Mouse (Mus musculus) telencephalon, adult 2 months (tissue): ENCODE data around the gene Fat4.

Experiments
- DNase-seq: peaks from one replicate; pipeline ENCODE4 v3.0.0-alpha.2; 2011; ENCODE audit warnings: low read depth, low spot score

Gene Fat4

GRCm38 (mm10) chr3:38907676-38908425, 21.1 kb downstream of the Fat4 start:
- DNase-seq, result no peak

GRCm38 (mm10) chr3:38908426-38909111, 21.8 kb downstream of the Fat4 start:
- DNase-seq, result no peak

GRCm38 (mm10) chr3:38912768-38913487, 26.2 kb downstream of the Fat4 start:
- DNase-seq, result no peak

- DNase-seq, result no peak
Observed at GRCm38 (mm10) chr3:38913488-38914105, 26.9 kb downstream of the Fat4 start.

- no peak for DNase-seq
Observed at GRCm38 (mm10) chr3:38918926-38919325, 32.2 kb downstream of the Fat4 start.

GRCm38 (mm10) chr3:38921031-38921430, 34.3 kb downstream of the Fat4 start:
- no peak for DNase-seq

- no peak for DNase-seq
Observed at GRCm38 (mm10) chr3:38923251-38923686, 36.5 kb downstream of the Fat4 start.

- no peak for DNase-seq
Observed at GRCm38 (mm10) chr3:38928076-38928686, 41.4 kb downstream of the Fat4 start.

- DNase-seq, result no peak
Observed at GRCm38 (mm10) chr3:38928751-38929150, 42.0 kb downstream of the Fat4 start.

GRCm38 (mm10) chr3:38934780-38935179, 48.0 kb downstream of the Fat4 start:
- peak; percentile 35 for DNase-seq

GRCm38 (mm10) chr3:38936485-38936884, 49.7 kb downstream of the Fat4 start:
- DNase-seq, result no peak

GRCm38 (mm10) chr3:38937159-38937558, 50.4 kb downstream of the Fat4 start:
- DNase-seq, result no peak

- DNase-seq, result no peak
Observed at GRCm38 (mm10) chr3:38938136-38938535, 51.4 kb downstream of the Fat4 start.

GRCm38 (mm10) chr3:38939573-38939972, 52.8 kb downstream of the Fat4 start:
- no peak for DNase-seq

- no peak for DNase-seq
Observed at GRCm38 (mm10) chr3:38940327-38940726, 53.6 kb downstream of the Fat4 start.

GRCm38 (mm10) chr3:38945157-38945556, 58.4 kb downstream of the Fat4 start:
- no peak for DNase-seq

GRCm38 (mm10) chr3:38947706-38948105, 61.0 kb downstream of the Fat4 start:
- no peak for DNase-seq

GRCm38 (mm10) chr3:38952602-38953001, 65.9 kb downstream of the Fat4 start:
- no peak for DNase-seq

GRCm38 (mm10) chr3:38954196-38954595, 67.5 kb downstream of the Fat4 start:
- no peak for DNase-seq

- no peak for DNase-seq
Observed at GRCm38 (mm10) chr3:38956012-38956648, 69.4 kb downstream of the Fat4 start.

- DNase-seq, result no peak
Observed at GRCm38 (mm10) chr3:38957186-38957585, 70.4 kb downstream of the Fat4 start.
